Mouse (Mus musculus): ENCODE measurements around the gene Irs1.

GRCm38 (mm10) chr1:82290723-82291150 lies 479 bp downstream of the Irs1 start:
- TF ChIP-seq CTCF (IDR thresholded peaks at IDR 0.05; ENCODE audit: low read depth) (no peak), EP300 (IDR thresholded peaks at IDR 0.05; ENCODE audit: low read depth) (no peak)
